Mouse (Mus musculus) bone marrow, adult 2 months (tissue): ENCODE measurements around the gene Oprm1. TPM values are rescaled to one million over a fixed set of nuclear protein-coding genes. Genes with fewer than 3 reads are reported as not detected.

Source experiments
- H3K27ac ChIP-seq: fragments of 200-500 bp; 2 replicates; pipeline ENCODE4 v1.5.1; 2012; ENCODE audit warnings: low read depth, mild to moderate bottlenecking, control low read depth, inconsistent platforms, low read length; ENCODE audit not compliant: control insufficient read depth, poor library complexity, insufficient read depth
- H3K4me1 ChIP-seq: fragments of 200-500 bp; 2 replicates; pipeline ENCODE4 v1.6.1; 2011; ENCODE audit warnings: low read length; ENCODE audit not compliant: control insufficient read depth, insufficient read depth
- H3K4me3 ChIP-seq: fragments of 200-500 bp; replicated peaks from 2 replicates; pipeline ENCODE3; 2011; ENCODE audit warnings: mild to moderate bottlenecking, low read depth, low read length, control low read depth; ENCODE audit not compliant: control insufficient read depth
- CTCF ChIP-seq: fragments of 200-500 bp; IDR thresholded peaks from 2 replicates; pipeline ENCODE4 v1.5.1; 2011; ENCODE audit warnings: low read length, control low read depth; ENCODE audit not compliant: control insufficient read depth, insufficient read depth
- POLR2A ChIP-seq: fragments of 200-500 bp; IDR thresholded peaks from 2 replicates; pipeline ENCODE4 v1.6.1; 2011; ENCODE audit warnings: low read depth, mild to moderate bottlenecking, control low read depth, low read length, borderline replicate concordance; ENCODE audit not compliant: control insufficient read depth
- WGBS: fragments of 180-500 bp; shearing (Covaris S2); methylation state at CpG from one replicate; pipeline ENCODE4 v1.1.7; 2018; 5-methylcytosine and 5-hydroxymethylcytosine counted together
- polyA plus RNA-seq: library from polyadenylated mRNA; stranded (reverse); fragments of >200 nt; gene quantifications from 2 replicates; pipeline ENCODE4 v1.2.4, GENCODE M21; 2011; ENCODE audit warnings: low replicate concordance; ENCODE audit not compliant: missing spikeins, insufficient read depth, insufficient read length

Gene Oprm1
- polyA plus RNA-seq, 1 experiment, result not detected

- H3K4me3 ChIP-seq, result no peak overlapping the region
- WGBS, result 76% methylated on average over 4 of the region's 4 CpGs
- TF ChIP-seq POLR2A (no peak), CTCF (no peak)
- H3K27ac ChIP-seq, result no peak overlapping the region
- no peaks in the 10 kb centered on the region for H3K4me1 ChIP-seq
Observed at GRCm38 (mm10) chr10:6936671-6937425, 178.5 kb downstream of the Oprm1 start.

GRCm38 (mm10) chr10:6953115-6953514, 194.8 kb downstream of the Oprm1 start:
- Histone ChIP-seq H3K4me1 (no peaks in the 10 kb centered on the region; the same call in 1 of the 2 replicates), H3K4me3 (no peak overlapping the region), H3K27ac (no peak overlapping the region)
- no peak for TF ChIP-seq CTCF
- TF ChIP-seq POLR2A, result no peak
- 69% methylated on average over 1 of the region's 1 CpGs for WGBS

- Histone ChIP-seq H3K4me1 (no peaks in the 10 kb centered on the region; the same call in 1 of the 2 replicates), H3K4me3 (no peak overlapping the region), H3K27ac (no peak overlapping the region)
- TF ChIP-seq CTCF (no peak), POLR2A (no peak)
Observed at GRCm38 (mm10) chr10:6954533-6954932, 196.2 kb downstream of the Oprm1 start.

GRCm38 (mm10) chr10:6956357-6956756, 198.1 kb downstream of the Oprm1 start:
- Histone ChIP-seq H3K27ac (no peak overlapping the region), H3K4me1 (no peaks in the 10 kb centered on the region; the same call in 1 of the 2 replicates), H3K4me3 (no peak overlapping the region)
- 18% methylated on average over 2 of the region's 2 CpGs for WGBS
- no peak for TF ChIP-seq POLR2A
- no peak for TF ChIP-seq CTCF

GRCm38 (mm10) chr10:6958791-6959190, 200.5 kb downstream of the Oprm1 start:
- 79% methylated on average over 5 of the region's 5 CpGs for WGBS
- no peaks in the 10 kb centered on the region for H3K4me1 ChIP-seq
- TF ChIP-seq CTCF (no peak), POLR2A (no peak)
- H3K27ac ChIP-seq, result no peak overlapping the region
- no peak overlapping the region for H3K4me3 ChIP-seq

GRCm38 (mm10) chr10:6967588-6968242, 209.4 kb downstream of the Oprm1 start:
- TF ChIP-seq POLR2A (no peak), CTCF (no peak)
- Histone ChIP-seq H3K4me3 (no peak overlapping the region), H3K27ac (no peak overlapping the region), H3K4me1 (no peaks in the 10 kb centered on the region)
- WGBS, result 72% methylated on average over 8 of the region's 8 CpGs

GRCm38 (mm10) chr10:6968334-6968733, 210.0 kb downstream of the Oprm1 start:
- no peaks in the 10 kb centered on the region for H3K4me1 ChIP-seq
- H3K4me3 ChIP-seq, result no peak overlapping the region
- 93% methylated on average over 1 of the region's 1 CpGs for WGBS
- TF ChIP-seq POLR2A, result no peak
- TF ChIP-seq CTCF, result no peak
- H3K27ac ChIP-seq, result no peak overlapping the region

- Histone ChIP-seq H3K27ac (no peak overlapping the region), H3K4me1 (no peaks in the 10 kb centered on the region; the same call in 1 of the 2 replicates), H3K4me3 (no peak overlapping the region)
- 80% methylated on average over 2 of the region's 2 CpGs for WGBS
- TF ChIP-seq POLR2A (no peak), CTCF (no peak)
Observed at GRCm38 (mm10) chr10:6977843-6978242, 219.5 kb downstream of the Oprm1 start.

GRCm38 (mm10) chr10:6978733-6979132, 220.4 kb downstream of the Oprm1 start:
- Histone ChIP-seq H3K4me3 (peak overlapping the region; percentile 5), H3K4me1 (no peaks in the 10 kb centered on the region; the same call in 1 of the 2 replicates), H3K27ac (no peak overlapping the region)
- 84% methylated on average over 1 of the region's 1 CpGs for WGBS
- TF ChIP-seq POLR2A (no peak), CTCF (no peak)
